Mouse (Mus musculus): Measurements from ENCODE around the gene Rinl. TPM values are rescaled to one million over a fixed set of nuclear protein-coding genes. Genes with fewer than 3 reads are reported as not detected.

Rinl gene
- polyA plus RNA-seq, 1 experiment, result 0.12 TPM

DNA sequence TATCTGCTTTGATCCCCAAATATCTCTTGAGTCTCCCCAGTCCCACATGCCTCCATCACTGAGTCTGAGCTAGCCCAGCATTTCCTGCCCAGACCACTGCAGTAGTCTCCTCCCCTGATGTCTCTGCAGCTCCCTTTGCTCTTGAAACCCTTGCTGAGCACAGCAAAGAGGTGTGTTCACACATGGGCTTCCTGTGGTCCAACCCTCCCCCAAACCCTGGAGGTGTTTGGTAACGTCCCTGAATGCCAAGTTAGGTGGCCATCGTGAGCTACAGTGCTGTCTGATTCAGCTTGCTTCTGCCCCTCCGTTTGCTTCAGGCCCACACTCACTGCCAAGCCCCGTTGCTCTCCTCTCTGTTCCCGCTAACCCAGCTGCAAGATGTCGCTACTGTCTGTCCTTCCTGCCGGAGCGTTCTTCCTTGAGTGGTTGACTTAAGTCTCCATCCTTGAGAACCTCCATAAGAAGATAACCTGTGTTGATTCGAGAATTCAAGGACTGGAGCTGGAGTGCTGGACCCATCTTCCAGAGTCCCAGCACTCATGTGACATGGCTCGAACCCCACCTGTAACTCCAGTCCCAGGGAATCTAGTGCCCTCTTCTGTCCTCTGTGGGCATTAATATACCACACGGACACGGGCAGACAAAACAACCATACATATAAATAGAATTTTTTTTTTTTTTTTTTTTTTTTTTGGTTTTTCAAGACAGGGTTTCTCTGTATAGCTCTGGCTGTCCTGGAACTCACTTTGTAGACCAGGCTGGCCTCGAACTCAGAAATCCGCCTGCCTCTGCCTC lies 3.8 kb downstream of the Rinl start:
- Histone ChIP-seq H3K79me2 (ENCODE audit: control insufficient read depth, insufficient read depth) (no peaks in the 10 kb centered on the region), H3K27me3 (ENCODE audit: control insufficient read depth, insufficient read depth, insufficient read length) (no peaks in the 10 kb centered on the region), H3K4me2 (ENCODE audit: low read depth) (no peak overlapping the region), H3K4me3 (no peak overlapping the region), H3ac (ENCODE audit: control insufficient read depth, insufficient read length) (no peak overlapping the region), H3K36me3 (ENCODE audit: control insufficient read depth, insufficient read depth) (no peaks in the 10 kb centered on the region)
- no peak for TF ChIP-seq MAX (IDR thresholded peaks at IDR 0.05; ENCODE audit: low read depth)
- TF ChIP-seq REST (IDR thresholded peaks at IDR 0.05; ENCODE audit: insufficient read depth, insufficient read length), result no peak
- no peak for TF ChIP-seq TCF3 (IDR thresholded peaks at IDR 0.05; ENCODE audit: insufficient read length, low read depth)
- TF ChIP-seq SRF (IDR thresholded peaks at IDR 0.05; ENCODE audit: control insufficient read depth, insufficient read length, low read depth), result no peak
- TF ChIP-seq USF1 (IDR thresholded peaks at IDR 0.05; ENCODE audit: low read depth), result no peak

DNA sequence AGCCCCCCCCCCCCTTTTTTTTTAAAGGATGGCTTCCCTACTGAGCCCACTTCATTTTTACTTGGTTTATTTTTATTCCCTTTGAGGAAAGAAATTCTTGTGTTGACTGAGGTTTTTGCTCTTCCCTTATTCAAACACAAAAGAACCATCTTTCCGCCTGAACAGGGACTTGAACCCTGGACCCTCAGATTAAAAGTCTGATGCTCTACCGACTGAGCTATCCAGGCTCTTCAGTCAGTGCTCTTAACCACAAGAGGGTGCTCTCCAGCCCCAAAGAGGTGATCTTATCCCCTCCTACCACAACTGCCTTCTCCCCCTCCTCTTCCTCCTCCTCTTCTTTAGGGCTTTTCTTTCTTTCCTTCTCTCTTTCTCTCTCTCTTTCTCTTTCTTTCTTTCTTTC lies 5.1 kb downstream of the Rinl start:
- Histone ChIP-seq H3ac (ENCODE audit: control insufficient read depth, insufficient read length) (no peak overlapping the region), H3K4me2 (ENCODE audit: low read depth) (no peak overlapping the region), H3K4me3 (no peak overlapping the region), H3K27me3 (ENCODE audit: control insufficient read depth, insufficient read depth, insufficient read length) (no peaks in the 10 kb centered on the region), H3K36me3 (ENCODE audit: control insufficient read depth, insufficient read depth) (no peaks in the 10 kb centered on the region), H3K79me2 (ENCODE audit: control insufficient read depth, insufficient read depth) (no peaks in the 10 kb centered on the region)
- TF ChIP-seq MAX (IDR thresholded peaks at IDR 0.05; ENCODE audit: low read depth), result no peak
- TF ChIP-seq SRF (IDR thresholded peaks at IDR 0.05; ENCODE audit: control insufficient read depth, insufficient read length, low read depth), result no peak
- TF ChIP-seq MYOG (IDR thresholded peaks at IDR 0.05; ENCODE audit: control insufficient read depth in 1 of 3, insufficient read depth in 1 of 3, insufficient read length in 2 of 3, low read depth in 2 of 3), result no peak
- no peak for TF ChIP-seq USF1 (IDR thresholded peaks at IDR 0.05; ENCODE audit: low read depth)
- no peak for TF ChIP-seq E2F4 (IDR thresholded peaks at IDR 0.05; ENCODE audit: insufficient read depth)
- no peak for TF ChIP-seq POLR2AphosphoS2 (IDR thresholded peaks at IDR 0.05; ENCODE audit: insufficient read length, low read depth)

DNA sequence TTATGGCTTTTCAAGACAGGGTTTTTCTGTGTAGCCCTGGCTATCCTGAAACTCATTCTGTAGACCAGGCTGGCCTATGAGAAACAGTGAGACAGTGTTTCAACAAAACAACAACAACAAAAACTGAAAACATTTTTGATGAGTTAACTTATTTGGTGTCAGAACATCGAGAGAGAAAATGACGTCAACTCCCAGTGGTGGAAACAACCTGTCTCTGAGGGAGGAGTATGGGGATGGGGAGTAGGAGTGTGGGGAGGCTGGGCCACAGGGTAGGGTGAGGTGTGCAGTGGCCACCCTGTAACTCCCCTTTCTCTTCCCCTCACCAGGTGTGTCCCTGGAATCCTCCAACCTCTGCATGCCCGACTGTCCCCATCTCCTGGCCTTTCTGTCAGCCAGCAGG lies 5.7 kb downstream of the Rinl start:
- H3ac ChIP-seq (ENCODE audit: control insufficient read depth, insufficient read length), result no peak overlapping the region

GRCm38 (mm10) chr7:28795832-28796231 lies 7.1 kb downstream of the Rinl start:
- H3K27me3 ChIP-seq (ENCODE audit: control insufficient read depth, insufficient read depth, insufficient read length), result no peaks in the 10 kb centered on the region
- H3K4me3 ChIP-seq, result no peak overlapping the region
- no peak overlapping the region for H3K4me2 ChIP-seq (ENCODE audit: low read depth)
- H3ac ChIP-seq (ENCODE audit: control insufficient read depth, insufficient read length), result no peak overlapping the region
- H3K36me3 ChIP-seq (ENCODE audit: control insufficient read depth, insufficient read depth), result no peaks in the 10 kb centered on the region
- TF ChIP-seq USF1 (IDR thresholded peaks at IDR 0.05; ENCODE audit: low read depth) (no peak), MYOG (IDR thresholded peaks at IDR 0.05; ENCODE audit: control insufficient read depth in 1 of 3, insufficient read depth in 1 of 3, insufficient read length in 2 of 3, low read depth in 2 of 3) (no peak), SRF (IDR thresholded peaks at IDR 0.05; ENCODE audit: control insufficient read depth, insufficient read length, low read depth) (no peak), POLR2AphosphoS2 (IDR thresholded peaks at IDR 0.05; ENCODE audit: insufficient read length, low read depth) (no peak), CEBPB (IDR thresholded peaks at IDR 0.05; ENCODE audit: insufficient read depth, poor library complexity, severe bottlenecking) (no peak), POLR2A (IDR thresholded peaks at IDR 0.05; ENCODE audit: insufficient read length, low read depth) (no peak), REST (IDR thresholded peaks at IDR 0.05; ENCODE audit: insufficient read depth, insufficient read length) (no peak), MAX (IDR thresholded peaks at IDR 0.05; ENCODE audit: low read depth) (no peak), TCF3 (IDR thresholded peaks at IDR 0.05; ENCODE audit: insufficient read length, low read depth) (no peak), E2F4 (IDR thresholded peaks at IDR 0.05; ENCODE audit: insufficient read depth) (no peak), TCF12 (IDR thresholded peaks at IDR 0.05; ENCODE audit: insufficient read depth, poor library complexity, severe bottlenecking) (no peak), MYOD1 (IDR thresholded peaks at IDR 0.05; ENCODE audit: control insufficient read depth in 1 of 3, insufficient read length in 2 of 3, low read depth in 2 of 3) (no peak)
- no peaks in the 10 kb centered on the region for H3K79me2 ChIP-seq (ENCODE audit: control insufficient read depth, insufficient read depth)

More for the DNA sequence above, 5.7 kb downstream of the Rinl start:
- TF ChIP-seq USF1 (IDR thresholded peaks at IDR 0.05; ENCODE audit: low read depth), result no peak
- no peak for TF ChIP-seq POLR2AphosphoS2 (IDR thresholded peaks at IDR 0.05; ENCODE audit: insufficient read length, low read depth)
- TF ChIP-seq REST (IDR thresholded peaks at IDR 0.05; ENCODE audit: insufficient read depth, insufficient read length), result no peak
- no peak for TF ChIP-seq MAX (IDR thresholded peaks at IDR 0.05; ENCODE audit: low read depth)
- TF ChIP-seq MYOD1 (IDR thresholded peaks at IDR 0.05; ENCODE audit: control insufficient read depth in 1 of 3, insufficient read length in 2 of 3, low read depth in 2 of 3), result no peak
- TF ChIP-seq MYOG (IDR thresholded peaks at IDR 0.05; ENCODE audit: control insufficient read depth in 1 of 3, insufficient read depth in 1 of 3, insufficient read length in 2 of 3, low read depth in 2 of 3), result no peak
- TF ChIP-seq E2F4 (IDR thresholded peaks at IDR 0.05; ENCODE audit: insufficient read depth), result no peak
- no peak for TF ChIP-seq TCF12 (IDR thresholded peaks at IDR 0.05; ENCODE audit: insufficient read depth, poor library complexity, severe bottlenecking)
- no peak for TF ChIP-seq CEBPB (IDR thresholded peaks at IDR 0.05; ENCODE audit: insufficient read depth, poor library complexity, severe bottlenecking)
- no peak for TF ChIP-seq SRF (IDR thresholded peaks at IDR 0.05; ENCODE audit: control insufficient read depth, insufficient read length, low read depth)
- TF ChIP-seq TCF3 (IDR thresholded peaks at IDR 0.05; ENCODE audit: insufficient read length, low read depth), result no peak
- no peak for TF ChIP-seq POLR2A (IDR thresholded peaks at IDR 0.05; ENCODE audit: insufficient read length, low read depth)
- Histone ChIP-seq H3K4me2 (ENCODE audit: low read depth) (no peak overlapping the region), H3K4me3 (no peak overlapping the region), H3K36me3 (ENCODE audit: control insufficient read depth, insufficient read depth) (no peaks in the 10 kb centered on the region), H3K27me3 (ENCODE audit: control insufficient read depth, insufficient read depth, insufficient read length) (no peaks in the 10 kb centered on the region), H3K79me2 (ENCODE audit: control insufficient read depth, insufficient read depth) (no peaks in the 10 kb centered on the region)

- TF ChIP-seq POLR2A (IDR thresholded peaks at IDR 0.05; ENCODE audit: insufficient read length, low read depth), result peak; percentile 17
- peak in 1 of 3 experiments; percentile 8 for TF ChIP-seq MYOD1 (IDR thresholded peaks at IDR 0.05; ENCODE audit: control insufficient read depth in 1 of 3, insufficient read length in 2 of 3, low read depth in 2 of 3)
- TF ChIP-seq REST (IDR thresholded peaks at IDR 0.05; ENCODE audit: insufficient read depth, insufficient read length), result no peak
- no peak overlapping the region for H3ac ChIP-seq (ENCODE audit: control insufficient read depth, insufficient read length)
- no peaks in the 10 kb centered on the region for H3K36me3 ChIP-seq (ENCODE audit: control insufficient read depth, insufficient read depth)
- H3K79me2 ChIP-seq (ENCODE audit: control insufficient read depth, insufficient read depth), result no peaks in the 10 kb centered on the region
- H3K4me2 ChIP-seq (ENCODE audit: low read depth), result no peak overlapping the region
- H3K4me3 ChIP-seq, result no peak overlapping the region
- no peaks in the 10 kb centered on the region for H3K27me3 ChIP-seq (ENCODE audit: control insufficient read depth, insufficient read depth, insufficient read length)
Measured at GRCm38 (mm10) chr7:28796562-28796975, 7.8 kb downstream of the Rinl start.
